Mouse (Mus musculus): ENCODE data around the gene Scap. TPM values are rescaled to one million over a fixed set of nuclear protein-coding genes. Genes with fewer than 3 reads are reported as not detected.
"Not testable (repeated sequence)": the region's sequence is repeated elsewhere in the genome, so short reads cannot be mapped to it uniquely, and the experiment has no call there.

The Scap gene
- polyA plus RNA-seq, 1 experiment: 45.8 TPM

DNA sequence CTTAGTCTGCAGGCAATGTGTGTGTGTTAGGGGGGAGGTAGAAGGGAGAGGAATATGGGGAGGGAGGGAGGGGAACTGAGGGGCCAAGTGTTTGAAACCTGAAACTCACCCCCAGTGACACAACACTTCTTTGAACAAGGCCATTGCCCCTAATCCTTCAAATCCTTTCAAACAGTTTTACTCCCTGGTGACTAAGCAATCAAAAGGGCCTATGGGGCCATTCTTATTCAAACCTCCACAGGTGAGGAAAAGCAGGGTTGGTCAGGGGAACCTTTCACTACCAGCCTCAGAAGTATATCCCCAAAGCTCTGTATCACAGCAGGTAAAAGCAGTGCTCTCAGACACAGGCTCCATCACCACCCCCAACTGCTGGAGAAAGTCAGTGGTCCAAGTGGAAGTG is 10.1 kb upstream of the Scap start:
- Histone ChIP-seq H3K4me1 (ENCODE audit: control insufficient read depth, insufficient read depth, low read length) (no peaks in the 10 kb centered on the region; the same call in 1 of the 2 replicates), H3K27me3 (ENCODE audit: control insufficient read depth, insufficient read depth, low read length) (no peaks in the 10 kb centered on the region), H3K4me3 (replicated peaks; ENCODE audit: insufficient read depth, low read depth, low read length) (no peak overlapping the region), H3K27ac (ENCODE audit: insufficient read depth, low read length) (no peak overlapping the region)
- no peak for DNase-seq
- no peak for TF ChIP-seq POLR2A (IDR thresholded peaks at IDR 0.05; ENCODE audit: borderline replicate concordance, insufficient read depth, low read length)
- TF ChIP-seq CTCF (IDR thresholded peaks at IDR 0.05; ENCODE audit: borderline replicate concordance, insufficient read depth, low read depth, low read length): no peak

DNA sequence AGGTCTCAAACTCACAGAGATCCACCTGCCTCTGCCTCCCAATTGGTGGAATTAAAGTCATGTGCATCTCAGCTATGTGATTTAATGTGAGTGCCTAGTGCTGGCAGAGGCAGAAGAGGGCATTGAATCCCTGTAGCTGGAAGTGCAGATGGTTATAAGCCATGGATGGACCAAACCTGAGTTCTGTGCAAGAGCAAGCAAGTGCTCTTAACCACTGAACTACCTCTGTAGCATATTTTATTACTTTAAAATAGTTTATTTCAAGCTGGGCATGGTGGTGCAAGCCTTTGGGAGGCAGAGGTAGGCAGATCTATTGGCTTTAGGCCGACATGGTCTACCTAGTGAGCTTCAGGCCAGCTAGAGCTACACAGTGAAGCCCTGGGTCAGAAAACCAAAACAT is 8.9 kb upstream of the Scap start:
- WGBS: 91% methylated on average over 1 of the region's 1 CpGs
- Histone ChIP-seq H3K4me3 (replicated peaks; ENCODE audit: insufficient read depth, low read depth, low read length) (no peak overlapping the region), H3K27ac (ENCODE audit: insufficient read depth, low read length) (no peak overlapping the region), H3K4me1 (ENCODE audit: control insufficient read depth, insufficient read depth, low read length) (peaks cover 3% of the 10 kb centered on the region), H3K27me3 (ENCODE audit: control insufficient read depth, insufficient read depth, low read length) (no peaks in the 10 kb centered on the region)
- no peak for TF ChIP-seq CTCF (IDR thresholded peaks at IDR 0.05; ENCODE audit: borderline replicate concordance, insufficient read depth, low read depth, low read length)
- TF ChIP-seq POLR2A (IDR thresholded peaks at IDR 0.05; ENCODE audit: borderline replicate concordance, insufficient read depth, low read length): no peak
- DNase-seq: no peak

DNA sequence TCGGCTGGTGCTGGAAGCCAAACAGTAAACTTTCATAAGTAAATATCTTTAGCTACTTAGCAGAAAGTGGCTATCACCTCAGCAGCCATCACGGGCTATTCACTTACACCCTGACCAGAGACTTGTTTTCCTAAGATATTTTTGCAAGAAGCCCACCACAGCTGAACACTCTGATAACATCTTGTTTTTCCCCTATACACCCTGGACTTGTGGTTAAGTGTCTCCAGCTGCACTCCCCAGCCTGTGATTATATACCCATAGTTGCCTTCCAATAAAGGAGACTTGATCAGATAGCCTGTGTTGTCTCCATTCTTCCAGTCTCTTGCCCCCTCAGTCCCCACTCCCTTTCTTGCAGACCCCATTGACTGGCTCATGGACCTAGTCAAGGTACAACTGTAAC is 4.9 kb upstream of the Scap start:
- WGBS: 89% methylated on average over 2 of the region's 2 CpGs
- DNase-seq: no peak
- TF ChIP-seq CTCF (IDR thresholded peaks at IDR 0.05; ENCODE audit: borderline replicate concordance, insufficient read depth, low read depth, low read length): no peak
- TF ChIP-seq POLR2A (IDR thresholded peaks at IDR 0.05; ENCODE audit: borderline replicate concordance, insufficient read depth, low read length): no peak
- Histone ChIP-seq H3K4me3 (replicated peaks; ENCODE audit: insufficient read depth, low read depth, low read length) (no peak overlapping the region), H3K27me3 (ENCODE audit: control insufficient read depth, insufficient read depth, low read length) (no peaks in the 10 kb centered on the region), H3K27ac (ENCODE audit: insufficient read depth, low read length) (no peak overlapping the region), H3K4me1 (ENCODE audit: control insufficient read depth, insufficient read depth, low read length) (peaks cover 6% of the 10 kb centered on the region)

DNA sequence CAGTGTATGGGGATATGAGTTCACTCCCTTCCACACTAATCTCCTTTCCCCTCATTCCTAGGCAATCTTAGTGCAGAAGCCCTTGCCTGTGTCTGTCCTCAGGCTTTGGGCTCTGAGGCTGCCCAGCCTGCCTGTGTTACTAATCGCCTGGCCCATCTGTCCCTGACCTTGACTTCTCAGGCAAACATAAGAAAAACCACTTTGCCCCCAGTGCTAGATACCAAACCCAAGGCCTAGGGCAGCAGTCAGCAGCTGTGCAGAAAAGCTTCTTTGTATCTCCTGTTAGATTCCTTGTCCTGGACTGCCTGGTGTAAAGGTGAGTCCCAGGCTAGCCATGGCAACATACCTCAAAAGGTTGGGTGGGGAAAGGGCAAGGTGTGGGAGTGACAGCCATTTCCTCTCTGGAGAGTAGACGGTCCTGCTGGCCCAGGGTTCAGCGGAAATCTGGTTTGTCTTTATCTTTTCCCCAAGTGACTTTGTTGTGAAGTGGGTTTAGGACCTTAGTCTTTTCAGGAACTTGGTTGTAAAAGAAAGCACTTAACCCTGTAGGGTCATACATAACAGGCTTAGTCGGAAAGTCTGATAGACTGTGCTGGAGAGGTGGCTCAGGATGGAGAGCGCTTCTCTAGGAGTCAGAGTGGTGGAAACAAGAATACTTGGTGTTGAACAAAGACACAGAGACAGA is 4.0 kb upstream of the Scap start:
- TF ChIP-seq CTCF (IDR thresholded peaks at IDR 0.05; ENCODE audit: borderline replicate concordance, insufficient read depth, low read depth, low read length) (no peak), POLR2A (IDR thresholded peaks at IDR 0.05; ENCODE audit: borderline replicate concordance, insufficient read depth, low read length) (no peak)
- no peak for DNase-seq
- H3K27me3 ChIP-seq (ENCODE audit: control insufficient read depth, insufficient read depth, low read length): no peaks in the 10 kb centered on the region
- no peak overlapping the region for H3K27ac ChIP-seq (ENCODE audit: insufficient read depth, low read length)
- no peak overlapping the region for H3K4me3 ChIP-seq (replicated peaks; ENCODE audit: insufficient read depth, low read depth, low read length)
- WGBS: 83% methylated on average over 5 of the region's 5 CpGs
- peaks cover 6% of the 10 kb centered on the region for H3K4me1 ChIP-seq (ENCODE audit: control insufficient read depth, insufficient read depth, low read length)

DNA sequence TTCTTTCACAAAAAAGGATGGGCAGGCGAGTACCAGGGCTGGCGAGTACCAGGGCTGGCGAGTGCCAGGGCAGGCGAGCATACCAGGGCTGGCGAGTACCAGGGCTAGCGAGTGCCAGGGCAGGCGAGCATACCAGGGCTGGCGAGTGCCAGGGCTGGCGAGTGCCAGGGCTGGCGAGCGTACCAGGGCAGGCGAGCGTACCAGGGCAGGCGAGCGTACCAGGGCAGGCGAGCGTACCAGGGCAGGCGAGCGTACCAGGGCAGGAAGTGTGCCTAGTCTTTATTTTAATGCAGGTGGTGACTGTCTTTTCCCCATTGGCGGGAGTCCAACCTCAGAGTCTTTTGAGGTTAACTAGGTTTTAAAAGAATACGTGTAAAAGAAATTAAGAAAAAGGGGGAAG is 3.4 kb upstream of the Scap start:
- peaks cover 6% of the 10 kb centered on the region for H3K4me1 ChIP-seq (ENCODE audit: control insufficient read depth, insufficient read depth, low read length)
- H3K4me3 ChIP-seq (replicated peaks; ENCODE audit: insufficient read depth, low read depth, low read length): no peak overlapping the region
- H3K27me3 ChIP-seq (ENCODE audit: control insufficient read depth, insufficient read depth, low read length): no peaks in the 10 kb centered on the region
- no peak for TF ChIP-seq POLR2A (IDR thresholded peaks at IDR 0.05; ENCODE audit: borderline replicate concordance, insufficient read depth, low read length)
- TF ChIP-seq CTCF (IDR thresholded peaks at IDR 0.05; ENCODE audit: borderline replicate concordance, insufficient read depth, low read depth, low read length): no peak
- DNase-seq: peak; percentile 57 to 63
- WGBS: 15% methylated on average over 21 of the region's 21 CpGs
- H3K27ac ChIP-seq (ENCODE audit: insufficient read depth, low read length): no peak overlapping the region

DNA sequence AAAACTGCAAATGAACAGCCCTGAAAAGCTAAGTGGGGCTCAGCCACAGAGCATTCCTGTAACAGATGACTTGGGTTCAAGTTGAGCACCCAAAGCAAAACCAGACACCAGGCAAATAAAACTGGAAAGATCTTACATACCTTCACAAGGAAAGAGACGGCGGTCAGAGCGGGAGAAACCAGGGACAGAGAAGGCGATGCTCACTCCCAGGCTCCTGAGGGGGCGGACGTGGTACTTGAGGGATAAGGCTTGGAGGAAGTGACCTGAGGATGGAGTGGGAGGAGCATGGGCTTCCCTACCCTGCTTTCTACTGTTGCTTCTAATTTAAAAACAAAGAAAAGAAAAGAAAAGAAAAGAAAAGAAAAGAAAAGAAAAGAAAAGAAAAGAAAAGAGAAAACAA is 2.7 kb upstream of the Scap start:
- H3K27me3 ChIP-seq (ENCODE audit: control insufficient read depth, insufficient read depth, low read length): no peaks in the 10 kb centered on the region
- DNase-seq: no peak
- TF ChIP-seq POLR2A (IDR thresholded peaks at IDR 0.05; ENCODE audit: borderline replicate concordance, insufficient read depth, low read length) (no peak), CTCF (IDR thresholded peaks at IDR 0.05; ENCODE audit: borderline replicate concordance, insufficient read depth, low read depth, low read length) (no peak)
- no peak overlapping the region for H3K27ac ChIP-seq (ENCODE audit: insufficient read depth, low read length)
- 61% methylated on average over 6 of the region's 6 CpGs for WGBS
- no peak overlapping the region for H3K4me3 ChIP-seq (replicated peaks; ENCODE audit: insufficient read depth, low read depth, low read length)
- peaks cover 6% of the 10 kb centered on the region for H3K4me1 ChIP-seq (ENCODE audit: control insufficient read depth, insufficient read depth, low read length)

DNA sequence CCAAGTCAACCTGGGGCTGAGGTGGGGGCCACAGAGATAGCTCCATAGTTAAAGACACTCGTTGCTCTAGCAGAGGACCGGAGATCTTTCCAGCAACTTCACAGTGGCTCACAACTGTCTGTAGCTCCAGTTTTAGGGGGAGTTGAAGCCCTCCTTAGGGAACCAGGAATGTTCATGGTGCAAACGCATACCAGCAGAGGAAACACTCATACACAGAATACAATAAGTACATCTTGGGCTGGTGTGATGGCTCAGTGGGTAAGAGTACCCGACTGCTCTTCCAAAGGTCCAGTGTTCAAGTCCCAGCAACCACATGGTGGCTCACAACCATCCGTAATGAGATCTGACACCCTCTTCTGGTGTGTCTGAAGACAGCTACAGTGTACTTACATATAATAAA is 2.2 kb upstream of the Scap start:
- not testable (repeated sequence) for H3K4me1 ChIP-seq (ENCODE audit: control insufficient read depth, insufficient read depth, low read length); H3K4me3 ChIP-seq (replicated peaks; ENCODE audit: insufficient read depth, low read depth, low read length); H3K27ac ChIP-seq (ENCODE audit: insufficient read depth, low read length); H3K27me3 ChIP-seq (ENCODE audit: control insufficient read depth, insufficient read depth, low read length); DNase-seq
- WGBS: 87% methylated on average over 5 of the region's 5 CpGs

DNA sequence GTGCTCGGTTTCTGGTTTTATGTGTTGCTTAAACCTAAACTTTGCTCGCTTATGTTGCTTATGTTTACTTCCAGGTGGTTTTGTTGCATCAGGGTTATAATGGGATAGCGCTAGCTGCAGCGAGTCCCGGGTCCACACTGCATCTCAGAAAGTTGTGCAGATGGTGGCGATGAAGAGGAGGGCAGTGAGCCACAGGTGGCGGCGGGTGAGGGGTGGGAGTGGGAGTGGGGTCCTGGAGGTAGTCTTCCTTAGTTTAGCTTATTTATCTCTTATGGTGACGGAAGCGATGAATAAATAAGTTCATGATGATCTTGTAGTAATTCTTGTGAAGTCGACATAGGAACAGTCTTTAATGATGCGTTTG is 790 bp downstream of the Scap start:
- peak overlapping the region; percentile 85 for H3K4me3 ChIP-seq (replicated peaks; ENCODE audit: insufficient read depth, low read depth, low read length)
- 6% methylated on average over 12 of the region's 12 CpGs for WGBS
- no peaks in the 10 kb centered on the region for H3K27me3 ChIP-seq (ENCODE audit: control insufficient read depth, insufficient read depth, low read length)
- DNase-seq: no peak
- H3K27ac ChIP-seq (ENCODE audit: insufficient read depth, low read length): no peak overlapping the region
- TF ChIP-seq CTCF (IDR thresholded peaks at IDR 0.05; ENCODE audit: borderline replicate concordance, insufficient read depth, low read depth, low read length): no peak
- no peak for TF ChIP-seq POLR2A (IDR thresholded peaks at IDR 0.05; ENCODE audit: borderline replicate concordance, insufficient read depth, low read length)
- H3K4me1 ChIP-seq (ENCODE audit: control insufficient read depth, insufficient read depth, low read length): peaks cover 6% of the 10 kb centered on the region
